Mouse (Mus musculus) bone marrow macrophage, adult 2 months (primary cell): ENCODE data around the gene Runx1. TPM values are rescaled to one million over a fixed set of nuclear protein-coding genes. Genes with fewer than 3 reads are reported as not detected.
A peak's percentile ranks its signal among the peaks of the same experiment; 100 is the strongest.

Experiments used
- H3K27ac ChIP-seq: 2 replicates; pipeline ENCODE4 v1.5.1; 2012; ENCODE audit warnings: low read depth, low read length; ENCODE audit not compliant: insufficient read depth
- H3K4me1 ChIP-seq: 2 replicates; pipeline ENCODE4 v1.6.1; 2012; ENCODE audit warnings: low read length; ENCODE audit not compliant: control insufficient read depth, insufficient read depth
- H3K4me3 ChIP-seq: 2 replicates; pipeline ENCODE4 v1.5.1; 2012; ENCODE audit warnings: mild to moderate bottlenecking, low read length, moderate library complexity; ENCODE audit not compliant: insufficient read depth
- CTCF ChIP-seq: IDR thresholded peaks from 2 replicates; pipeline ENCODE4 v1.5.1; 2012; ENCODE audit warnings: low read depth, mild to moderate bottlenecking, low read length, moderate library complexity
- POLR2A ChIP-seq: IDR thresholded peaks from 2 replicates; pipeline ENCODE4 v1.6.1; 2012; ENCODE audit warnings: mild to moderate bottlenecking, low read depth, low read length, borderline replicate concordance
- polyA plus RNA-seq: library from polyadenylated mRNA; stranded (reverse); fragments of >200 nt; gene quantifications from 2 replicates; pipeline ENCODE4 v1.2.4, GENCODE M21; 2012; ENCODE audit not compliant: missing spikeins, insufficient read depth, insufficient read length

The Runx1 gene
- polyA plus RNA-seq, 1 experiment = 103 TPM

GRCm38 (mm10) chr16:92826683-92827082 is 734 bp upstream of the Runx1 start:
- Histone ChIP-seq H3K4me1 (peaks cover 34% of the 10 kb centered on the region), H3K4me3 (0 out of 2 replicates have a peak overlapping the region, but pooled peaks have one; percentile 5), H3K27ac (peak overlapping the region; percentile 69)
- TF ChIP-seq CTCF (no peak), POLR2A (no peak)

DNA sequence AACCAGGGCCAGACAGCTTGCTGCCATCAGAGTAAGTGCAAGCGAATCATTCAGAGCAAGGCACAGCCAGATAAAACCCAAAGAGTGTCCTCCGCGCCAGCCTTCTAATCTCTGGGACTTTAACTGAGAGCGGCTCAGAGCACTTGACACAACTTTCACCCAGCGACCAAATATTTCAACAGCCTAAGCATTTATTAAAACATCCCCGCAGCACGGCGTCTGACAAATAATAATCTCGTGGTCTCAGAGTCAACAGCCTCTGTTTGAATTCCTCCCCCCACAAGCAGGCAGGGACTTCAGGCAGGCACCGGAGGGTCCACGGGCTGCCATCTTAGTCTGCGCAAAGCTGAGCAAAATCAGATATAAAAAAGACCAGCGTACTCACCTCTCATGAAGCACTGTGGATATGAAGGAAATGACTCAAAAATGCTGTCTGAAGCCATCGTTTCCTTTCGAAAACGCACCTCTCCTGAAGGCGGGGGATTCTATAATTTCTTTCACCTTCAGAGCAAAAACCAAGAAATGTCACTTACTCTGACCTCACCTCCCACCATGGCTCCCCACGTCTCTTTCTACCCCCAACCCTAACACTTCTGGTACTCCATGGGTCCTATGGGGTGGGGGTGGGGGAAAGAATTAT is 625 bp downstream of the Runx1 start:
- H3K27ac ChIP-seq = peak overlapping the region; percentile 90
- TF ChIP-seq CTCF (no peak), POLR2A (no peak)
- peaks cover 48% of the 10 kb centered on the region for H3K4me1 ChIP-seq
- peak overlapping the region; percentile 83 for H3K4me3 ChIP-seq

DNA sequence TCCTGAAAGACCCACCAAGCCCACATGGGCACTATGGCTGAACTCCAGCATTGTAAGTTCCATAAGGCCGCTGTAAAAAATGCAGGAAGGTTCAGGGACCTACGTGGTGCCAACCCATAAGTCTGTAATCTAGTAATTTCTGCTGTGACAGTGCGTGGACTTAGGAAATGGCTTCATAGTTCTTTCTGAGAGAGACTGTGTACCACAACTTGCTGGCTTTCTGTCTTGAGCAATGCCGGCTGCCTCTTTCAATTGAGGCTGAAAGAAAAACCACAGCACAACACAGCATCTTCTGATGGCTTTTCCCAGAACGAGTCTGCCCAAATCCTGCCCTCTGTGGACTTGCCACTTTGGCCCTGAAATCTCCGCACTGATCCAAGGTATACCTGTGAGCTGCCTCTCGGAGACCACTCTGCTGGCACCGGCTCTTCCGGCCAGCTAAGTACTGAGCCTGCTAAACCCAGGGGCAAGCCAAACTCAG is 1.2 kb downstream of the Runx1 start:
- H3K27ac ChIP-seq = peak overlapping the region; percentile 90
- no peak for TF ChIP-seq POLR2A
- TF ChIP-seq CTCF = no peak
- H3K4me1 ChIP-seq = peaks cover 49% of the 10 kb centered on the region
- H3K4me3 ChIP-seq = peak overlapping the region; percentile 83

GRCm38 (mm10) chr16:92824003-92824722 is 1.8 kb downstream of the Runx1 start:
- peaks cover 49% of the 10 kb centered on the region for H3K4me1 ChIP-seq
- H3K27ac ChIP-seq = peak overlapping the region; percentile 90
- TF ChIP-seq POLR2A (no peak), CTCF (no peak)

DNA sequence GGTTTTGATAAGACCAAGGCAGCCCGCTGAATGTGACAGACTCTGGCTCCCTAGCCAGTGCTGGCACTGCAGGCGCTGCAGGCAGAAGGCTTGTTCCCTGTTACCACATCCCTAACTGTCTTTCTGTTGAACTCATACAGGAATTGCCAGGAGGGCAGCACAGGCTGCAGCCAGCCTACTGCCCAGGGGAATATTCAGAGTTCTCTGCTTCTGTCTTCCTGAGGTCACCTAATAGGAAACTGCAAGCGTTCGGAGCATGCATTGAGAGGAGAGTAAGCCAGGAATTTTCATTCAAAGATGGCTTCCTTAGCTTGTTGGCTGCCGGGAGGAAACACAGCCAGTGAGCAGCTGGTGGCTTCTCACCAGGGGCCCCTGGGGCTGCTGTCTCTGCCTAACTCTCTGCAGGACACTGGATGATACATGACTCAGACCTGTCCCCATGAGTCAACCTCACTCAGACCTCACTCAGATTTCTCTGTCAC is 2.5 kb downstream of the Runx1 start:
- H3K27ac ChIP-seq = peak overlapping the region; percentile 90
- H3K4me1 ChIP-seq = peaks cover 55% of the 10 kb centered on the region
- no peak for TF ChIP-seq POLR2A
- no peak for TF ChIP-seq CTCF
- H3K4me3 ChIP-seq = peak overlapping the region; percentile 83

More at GRCm38 (mm10) chr16:92824003-92824722, 1.8 kb downstream of the Runx1 start:
- peak overlapping the region; percentile 83 for H3K4me3 ChIP-seq

- Histone ChIP-seq H3K4me1 (peaks cover 53% of the 10 kb centered on the region), H3K4me3 (peak overlapping the region; percentile 83), H3K27ac (peak overlapping the region; percentile 90)
- TF ChIP-seq CTCF (no peak), POLR2A (no peak)
Measured at GRCm38 (mm10) chr16:92822676-92823075, 3.3 kb downstream of the Runx1 start.

DNA sequence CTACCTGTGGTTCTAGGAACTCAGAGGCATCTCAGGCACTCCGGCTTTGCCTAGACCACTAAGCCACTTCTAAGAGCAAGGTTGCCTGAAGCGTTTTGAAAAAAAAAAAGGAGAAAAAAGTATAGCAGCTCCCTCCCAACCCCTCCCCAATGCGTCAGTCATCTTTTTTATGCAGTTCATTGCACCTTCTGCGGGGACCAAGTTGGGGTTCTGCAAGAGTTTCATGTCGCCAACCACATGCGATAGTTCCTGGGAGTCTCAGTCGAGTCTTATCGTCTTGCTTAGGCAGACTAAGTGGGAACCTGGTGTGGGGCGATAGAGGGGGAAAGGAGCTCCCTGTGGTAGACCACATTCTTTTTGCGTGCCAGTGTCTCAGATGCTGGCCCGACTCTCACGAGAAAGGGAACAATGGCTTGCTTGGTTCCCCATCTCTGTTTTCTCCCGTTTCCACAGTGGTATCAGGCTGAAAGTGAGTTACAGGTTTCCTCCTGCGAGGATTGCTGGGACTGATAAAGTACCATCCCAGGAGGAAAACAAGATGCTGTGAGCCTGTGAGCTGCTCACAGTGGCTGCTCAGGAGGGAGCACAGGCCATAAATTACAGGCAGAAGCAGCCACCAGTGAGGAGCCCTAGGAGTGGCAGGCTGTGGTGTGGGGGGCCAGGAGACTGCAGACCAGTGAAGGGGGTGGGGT is 3.9 kb downstream of the Runx1 start:
- no peak for TF ChIP-seq CTCF
- no peak for TF ChIP-seq POLR2A
- Histone ChIP-seq H3K4me1 (peaks cover 55% of the 10 kb centered on the region), H3K4me3 (0 out of 2 replicates have a peak overlapping the region, but pooled peaks have one; percentile 0), H3K27ac (no peak overlapping the region)

DNA sequence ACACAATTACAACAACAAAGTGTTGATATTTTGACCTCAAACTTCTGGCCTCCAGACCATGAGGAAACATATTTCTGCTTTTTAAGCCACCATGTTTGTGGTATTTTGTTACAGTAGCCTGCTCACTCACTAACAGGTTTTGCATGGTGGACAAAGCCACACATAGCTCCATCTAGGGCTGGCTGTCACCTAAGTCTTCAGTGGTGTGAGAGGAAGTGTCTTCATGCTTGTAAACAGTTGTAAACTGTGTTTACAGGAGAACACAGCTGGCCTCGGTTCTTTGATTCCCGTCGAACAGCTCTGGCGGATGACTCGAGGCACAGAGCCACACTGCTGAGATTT is 4.4 kb downstream of the Runx1 start:
- H3K4me3 ChIP-seq = no peak overlapping the region
- peaks cover 54% of the 10 kb centered on the region for H3K4me1 ChIP-seq
- H3K27ac ChIP-seq = no peak overlapping the region
- TF ChIP-seq POLR2A (no peak), CTCF (no peak)

DNA sequence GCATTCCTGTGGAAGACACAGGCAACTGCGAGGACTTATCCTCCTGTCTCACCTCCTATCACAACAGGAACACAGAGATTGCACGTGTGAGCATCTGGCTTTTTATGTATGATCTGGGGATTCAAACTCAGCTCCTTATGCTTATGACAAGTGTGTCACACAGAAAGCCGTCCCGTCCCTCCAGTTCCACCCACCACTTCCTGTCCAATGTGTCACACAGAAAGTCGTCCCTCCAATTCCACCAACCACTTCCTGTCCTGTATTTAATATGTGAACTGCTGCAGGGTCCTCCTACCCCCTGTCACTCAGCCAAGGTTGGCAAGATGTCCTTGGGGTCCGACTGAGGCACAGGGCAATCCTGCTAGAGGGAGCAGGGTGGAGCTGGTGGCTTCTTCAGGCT is 5.5 kb downstream of the Runx1 start:
- no peak overlapping the region for H3K27ac ChIP-seq
- no peak overlapping the region for H3K4me3 ChIP-seq
- TF ChIP-seq CTCF (no peak), POLR2A (no peak)
- peaks cover 54% of the 10 kb centered on the region for H3K4me1 ChIP-seq
